Mouse (Mus musculus) embryo, embryonic 10 days (tissue): ENCODE data around the gene Gli2.
A peak's percentile ranks its signal among the peaks of the same experiment; 100 is the strongest.

Experiments used
- DNase-seq: peaks from one replicate; pipeline ENCODE4 v3.0.0-alpha.2; 2015; ENCODE audit warnings: low spot score

Gene Gli2

DNA sequence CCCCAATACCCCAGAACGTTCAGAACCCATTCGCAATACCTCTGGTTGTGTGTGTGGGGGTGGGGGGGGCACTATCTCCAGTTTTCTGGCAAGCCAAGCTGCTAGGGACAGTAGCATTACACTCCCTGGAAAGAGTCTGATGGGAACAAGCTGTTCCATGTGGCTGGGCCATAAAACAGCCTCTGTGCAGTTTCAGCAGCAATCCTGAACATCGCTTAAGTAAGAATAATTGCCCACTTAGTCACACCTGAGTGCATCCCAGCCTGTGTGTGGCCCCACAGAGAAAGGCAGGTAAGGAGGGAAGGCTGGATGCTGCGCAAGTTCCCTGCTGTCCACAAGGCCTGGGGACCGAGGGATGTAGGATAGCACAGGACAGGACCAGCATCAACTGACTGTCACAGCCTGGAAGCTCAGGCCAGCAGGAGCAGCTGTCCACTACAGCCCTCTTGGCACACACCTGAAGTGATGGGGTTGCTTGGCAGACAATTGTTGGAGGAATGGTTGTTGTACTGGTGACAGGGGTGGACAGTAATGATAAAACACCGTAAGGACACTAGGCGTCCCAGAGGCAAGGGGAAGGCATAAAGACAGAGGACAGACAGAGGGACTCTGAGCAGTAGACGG, 58.8 kb downstream of the Gli2 start:
- no peak for DNase-seq

DNA sequence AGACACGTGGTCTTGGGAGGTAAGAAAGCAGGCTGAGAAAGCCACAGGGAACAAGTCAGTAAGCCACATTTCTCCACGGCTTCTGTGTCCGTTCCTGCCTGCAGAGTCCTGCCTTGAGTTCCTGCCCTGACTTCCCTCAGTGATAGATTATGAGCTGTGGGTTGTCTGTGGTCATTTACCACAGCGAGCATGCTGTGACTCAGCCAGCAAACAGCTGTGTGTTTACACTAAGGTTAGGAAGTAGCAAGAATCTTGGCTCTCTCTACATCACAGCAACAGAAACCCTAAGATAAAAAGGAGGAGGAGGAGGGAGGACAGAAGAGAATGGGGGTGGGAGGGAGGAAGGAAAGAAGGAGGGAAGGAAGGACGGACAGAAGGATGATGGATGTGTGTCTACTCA, 59.6 kb downstream of the Gli2 start:
- no peak for DNase-seq

DNA sequence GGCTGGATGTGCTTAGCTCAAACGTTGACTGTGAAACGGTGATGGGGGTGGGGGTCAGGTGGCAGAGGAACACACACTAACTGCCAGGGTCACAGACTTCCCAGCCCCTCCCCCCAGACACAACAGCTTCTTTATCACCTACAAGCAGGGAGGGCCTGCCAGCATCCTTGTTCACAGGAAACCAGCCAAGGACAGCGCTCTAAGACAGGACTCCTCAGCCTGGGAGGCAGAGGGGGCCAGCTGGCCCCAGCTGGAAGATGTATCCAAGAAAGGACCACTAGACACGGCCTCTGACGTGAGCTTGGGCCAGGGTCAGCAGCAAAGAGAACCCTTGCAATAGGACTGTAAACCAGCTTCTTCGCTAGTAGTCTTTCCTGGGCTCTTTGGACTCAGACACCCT, 65.1 kb downstream of the Gli2 start:
- no peak for DNase-seq

DNA sequence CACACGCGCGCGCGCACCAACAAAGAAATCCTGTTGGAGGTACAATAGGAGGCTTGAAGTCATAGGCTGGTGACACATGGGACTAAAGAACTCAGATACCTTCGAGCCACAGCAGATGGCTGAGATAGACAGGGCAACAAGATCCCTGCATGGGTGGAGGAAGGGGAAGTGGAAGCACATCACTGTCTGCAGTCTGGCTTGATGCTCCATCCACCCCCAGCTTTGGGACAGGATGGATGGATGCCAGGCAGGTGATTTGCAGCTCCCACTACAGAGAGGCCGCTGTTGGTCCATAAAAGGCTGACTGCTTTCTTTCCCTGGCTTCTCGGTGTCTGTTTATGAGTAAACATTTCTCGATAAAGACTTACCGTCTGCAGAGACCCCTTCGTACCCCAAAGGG, 65.9 kb downstream of the Gli2 start:
- no peak for DNase-seq

DNA sequence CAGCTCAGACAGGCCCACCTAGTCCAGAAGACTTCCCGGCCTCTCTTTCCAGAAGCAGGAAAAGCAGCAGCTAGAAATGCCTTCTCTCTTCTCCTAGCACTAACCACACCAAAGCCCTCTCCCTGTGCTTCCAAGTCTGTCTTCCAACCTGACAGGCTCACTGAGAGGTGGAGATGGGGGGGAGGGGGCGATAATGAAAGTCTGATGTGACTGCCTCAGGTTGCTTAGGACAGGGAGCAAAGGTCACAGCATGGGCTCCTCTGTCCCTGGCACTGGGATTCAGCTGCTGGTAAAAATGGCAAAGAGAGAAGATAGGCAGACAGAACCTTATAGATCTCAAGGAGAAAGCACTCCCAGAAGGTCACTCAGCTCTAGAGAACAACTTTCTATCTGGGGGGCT, 70.0 kb downstream of the Gli2 start:
- peak; percentile 71 for DNase-seq

DNA sequence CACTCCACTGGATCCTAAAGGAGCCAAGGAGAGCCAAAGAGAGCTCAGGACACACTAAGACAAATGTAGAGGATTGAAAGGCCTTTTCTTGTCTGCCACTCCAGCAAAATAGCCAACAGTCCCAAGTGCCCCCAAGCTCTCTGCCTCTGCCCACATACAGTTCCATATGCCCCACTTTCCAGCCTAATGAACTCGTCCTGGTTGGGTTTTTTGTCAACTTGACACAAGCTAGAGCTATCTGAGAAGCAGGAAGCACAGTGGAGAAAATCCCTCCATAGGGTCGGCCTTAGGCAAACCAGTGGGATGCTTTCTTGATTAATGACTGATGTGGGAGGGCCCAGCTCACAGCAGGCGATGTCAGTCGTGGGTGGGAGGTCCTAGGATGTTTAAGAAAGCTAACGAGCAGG, 70.6 kb downstream of the Gli2 start:
- DNase-seq: peak; percentile 80

DNA sequence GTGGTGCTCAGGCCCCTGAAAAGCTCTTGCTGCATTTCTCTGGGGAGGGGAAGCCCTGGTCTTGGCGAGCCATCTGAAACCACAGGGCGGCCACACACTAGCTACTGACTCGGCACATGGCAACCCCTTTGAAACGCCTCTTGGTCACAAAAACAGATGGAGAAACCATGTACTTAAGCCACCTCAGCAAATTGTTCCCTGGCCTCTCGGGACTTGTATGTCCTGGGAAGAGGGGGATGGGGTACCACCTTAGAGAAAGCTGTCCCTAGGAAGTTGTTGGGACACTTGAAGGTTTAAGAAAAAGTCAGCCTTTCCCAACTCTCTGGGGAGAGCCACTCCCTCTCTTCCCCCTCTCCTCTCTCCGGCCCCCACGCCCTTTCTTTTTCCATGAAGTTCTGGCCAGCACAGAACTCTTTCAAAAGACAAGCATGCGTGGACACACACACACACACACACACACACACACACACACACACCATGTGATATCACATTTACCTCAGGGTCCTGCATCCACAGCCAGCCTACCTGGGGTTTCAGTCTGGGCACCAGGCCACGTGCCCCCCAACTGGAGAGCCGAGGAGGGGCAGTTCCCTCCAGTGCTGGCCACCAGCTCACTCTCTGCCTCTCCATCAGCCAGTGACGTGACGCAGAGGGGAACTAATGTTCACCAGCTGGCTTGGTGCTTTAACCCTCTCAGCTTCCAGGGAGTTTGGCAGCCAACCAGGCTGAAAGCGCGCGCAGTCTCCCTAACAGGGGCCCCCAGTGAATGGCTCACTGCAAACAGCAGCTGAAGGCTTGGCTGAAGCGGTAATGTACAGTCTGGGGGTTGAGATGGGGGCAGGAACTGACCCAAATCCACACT, 71.2 kb downstream of the Gli2 start:
- peak; percentile 88 for DNase-seq

DNA sequence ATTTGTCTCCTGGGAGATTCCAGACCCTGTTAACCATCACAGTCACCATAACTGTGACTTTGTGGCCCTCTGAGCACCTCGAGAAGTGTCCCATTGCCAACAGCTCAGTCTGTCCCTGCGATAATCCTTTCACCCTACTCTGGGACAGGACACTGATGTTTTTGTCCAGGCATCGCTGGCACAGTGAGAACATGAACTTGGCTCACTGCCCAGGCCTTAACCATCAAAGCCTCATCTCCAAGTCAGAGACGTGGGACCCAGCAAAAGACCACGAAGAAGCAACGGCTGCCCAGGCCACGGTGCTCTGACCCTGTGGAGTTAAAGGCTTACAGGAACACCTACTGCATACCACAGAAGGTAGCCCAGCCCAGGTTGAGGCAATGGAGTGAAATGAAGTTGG, 72.8 kb downstream of the Gli2 start:
- no peak for DNase-seq

DNA sequence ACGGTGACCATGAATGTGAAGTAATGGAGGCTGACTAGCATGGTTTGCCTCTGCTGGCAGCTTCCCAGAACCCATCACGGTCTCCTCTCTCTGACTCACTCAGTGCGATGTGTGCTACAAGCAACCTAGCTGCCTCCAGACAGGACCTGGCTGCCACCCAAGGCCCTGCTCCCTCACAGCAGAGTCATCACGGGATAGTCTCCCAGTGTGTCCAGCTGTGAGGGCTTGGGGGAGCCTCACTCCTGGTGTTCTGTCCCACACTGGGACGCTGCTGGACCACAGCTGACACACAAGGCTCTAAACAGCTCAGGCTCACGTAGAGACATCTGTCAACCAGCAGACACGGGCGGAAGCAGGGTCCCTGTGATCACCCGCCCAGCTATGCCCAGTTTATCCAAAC, 76.8 kb downstream of the Gli2 start:
- no peak for DNase-seq

DNA sequence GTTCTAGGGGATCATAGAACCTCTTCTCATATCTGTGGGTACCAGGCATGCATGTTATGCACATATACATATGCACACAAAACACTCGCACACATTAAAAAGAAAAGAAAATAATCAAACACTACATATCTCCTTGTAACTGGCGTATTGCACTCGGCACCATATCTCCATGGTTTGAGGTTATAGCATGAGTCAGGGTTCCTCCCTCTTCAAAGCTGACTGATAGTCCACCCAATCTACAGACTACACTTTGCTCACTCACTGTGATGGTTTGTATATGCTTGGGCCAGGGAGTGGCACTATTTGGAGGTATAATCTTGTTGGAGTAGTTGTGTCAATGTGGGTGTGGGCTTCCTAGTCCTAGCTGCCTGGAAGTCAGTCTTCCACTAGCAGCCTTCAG, 78.0 kb downstream of the Gli2 start:
- DNase-seq: no peak

DNA sequence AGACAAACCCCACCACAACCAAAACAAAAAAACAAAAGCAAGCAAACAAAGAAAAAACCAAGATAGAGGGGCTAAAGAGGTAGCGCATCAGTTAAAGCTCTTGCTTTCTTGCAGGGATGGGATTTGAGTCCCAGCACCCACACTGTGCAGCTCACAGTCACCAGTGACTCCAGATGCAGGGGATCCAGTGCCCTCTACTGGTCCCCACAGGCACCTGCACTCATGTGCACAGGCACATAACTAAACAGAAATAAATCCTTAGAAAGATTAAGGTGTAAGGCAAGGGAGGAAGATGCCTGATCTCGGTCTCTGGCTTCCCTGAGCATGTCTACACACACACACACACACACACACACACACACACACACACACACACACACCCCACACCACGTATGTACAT, 83.4 kb downstream of the Gli2 start:
- DNase-seq: no peak

DNA sequence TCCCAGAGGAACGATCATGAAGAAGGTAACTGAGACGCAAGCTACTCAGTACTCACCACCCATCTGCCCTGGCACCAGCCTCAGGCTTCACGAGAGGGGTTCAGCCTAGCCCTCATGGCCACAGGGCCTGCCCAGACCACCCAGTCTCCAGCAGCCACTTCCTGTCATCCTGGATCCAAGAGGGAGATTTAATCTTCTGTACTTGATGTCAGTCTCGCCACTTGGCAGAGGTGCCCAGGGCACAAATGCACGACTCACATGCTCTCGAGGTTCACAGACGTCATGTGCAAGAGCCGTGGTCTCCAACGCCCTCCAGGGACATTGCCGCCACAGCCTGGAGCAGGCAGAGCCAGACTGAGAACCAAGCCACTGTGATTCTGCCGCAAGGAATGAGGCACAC, 84.0 kb downstream of the Gli2 start:
- no peak for DNase-seq

DNA sequence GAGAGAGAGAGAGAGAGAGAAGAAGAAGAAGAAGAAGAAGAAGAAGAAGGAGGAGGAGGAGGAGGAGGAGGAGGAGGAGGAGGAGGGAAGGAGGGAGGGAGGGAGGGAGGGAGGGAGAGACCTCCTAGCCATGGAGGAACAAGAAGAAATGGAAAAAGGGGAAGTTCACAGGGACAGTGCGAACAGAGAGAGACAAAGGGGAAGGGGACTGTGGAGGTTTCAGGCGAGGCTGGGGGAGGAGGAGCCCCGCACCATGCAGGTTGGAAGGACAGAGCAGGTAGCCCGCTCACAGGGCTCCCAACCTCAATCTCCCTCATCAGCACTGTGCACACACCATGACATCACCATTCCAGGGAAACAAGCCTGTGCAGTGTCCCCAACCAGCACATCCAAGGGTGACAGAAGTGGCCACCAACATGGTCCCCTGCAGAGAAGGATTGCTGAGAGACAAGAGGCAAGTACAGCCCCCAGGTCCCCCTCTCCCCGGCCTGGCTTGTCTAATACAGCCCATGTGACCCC, 84.7 kb downstream of the Gli2 start:
- no peak for DNase-seq

DNA sequence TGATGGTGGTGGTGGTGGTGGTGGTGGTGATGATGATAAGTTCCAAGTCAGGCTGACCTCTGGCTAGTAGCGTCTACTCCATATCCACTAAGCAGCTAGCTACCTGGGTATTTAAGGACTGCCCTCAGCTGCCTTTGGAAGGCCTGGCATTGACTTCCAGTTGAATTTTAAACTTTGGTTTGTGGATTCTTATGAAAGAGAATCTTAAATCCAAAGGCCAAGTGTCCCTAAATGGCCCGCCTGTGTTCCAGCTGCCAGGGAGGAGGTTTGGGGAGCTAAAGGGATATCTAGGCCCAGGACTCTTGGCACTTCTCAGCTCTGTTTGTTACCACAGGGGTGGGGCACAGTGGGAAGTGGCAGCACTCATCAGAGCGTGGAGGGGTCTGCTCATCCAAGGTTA, 85.4 kb downstream of the Gli2 start:
- no peak for DNase-seq

DNA sequence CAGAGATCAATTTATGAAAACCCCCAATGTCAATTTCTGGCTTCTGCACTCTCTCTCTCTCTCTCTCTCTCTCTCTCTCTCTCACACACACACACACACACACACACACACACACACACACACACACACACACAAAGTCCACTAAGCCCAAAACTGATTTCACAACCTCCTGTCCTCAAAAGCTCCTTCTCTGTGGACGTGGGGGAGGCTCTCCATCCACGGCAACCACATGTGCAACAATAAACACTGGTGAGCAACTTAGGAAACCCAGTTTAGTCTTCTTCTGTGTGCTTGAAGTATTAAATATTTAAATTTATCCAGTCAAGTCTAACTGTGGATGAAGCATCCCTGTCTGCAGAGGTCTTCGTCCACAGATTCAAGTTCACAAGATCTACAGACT, 86.1 kb downstream of the Gli2 start:
- no peak for DNase-seq

DNA sequence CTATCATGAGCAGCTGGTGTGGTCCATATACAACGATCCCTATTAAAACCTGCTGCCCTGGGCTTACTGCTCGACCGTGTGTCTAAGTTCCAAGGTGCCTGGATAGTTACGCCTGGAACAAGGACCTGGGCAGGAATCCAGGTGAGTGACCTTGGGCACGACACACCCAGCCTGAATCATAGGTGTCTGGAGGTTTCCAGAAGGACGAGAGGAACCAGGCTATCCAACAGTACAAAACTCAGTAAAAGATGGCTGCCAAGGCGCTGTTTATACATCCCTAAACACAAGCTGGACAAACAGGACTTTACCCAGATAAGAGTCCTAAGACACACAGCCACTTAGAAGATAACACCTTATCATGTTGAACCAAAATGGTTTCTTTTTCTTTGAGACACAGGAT, 94.8 kb downstream of the Gli2 start:
- DNase-seq: no peak

DNA sequence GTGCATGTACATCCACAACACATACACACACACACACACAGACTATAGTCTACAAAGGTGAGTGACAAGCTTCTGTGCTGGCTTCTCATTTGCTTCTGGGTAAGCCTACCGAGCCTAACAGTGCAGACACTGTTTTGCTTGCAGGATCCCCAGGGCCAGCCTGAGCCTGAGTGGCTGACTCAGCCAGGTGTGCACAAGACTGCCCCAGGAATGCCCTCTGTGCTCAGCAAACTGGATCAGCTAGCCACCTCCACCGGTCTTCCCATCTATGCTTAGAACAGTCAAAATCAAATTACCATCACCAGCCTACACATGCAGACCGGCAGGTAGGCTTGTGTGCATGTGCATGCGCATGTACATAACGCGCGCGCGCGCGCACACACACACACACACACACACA, 97.6 kb downstream of the Gli2 start:
- DNase-seq: no peak

DNA sequence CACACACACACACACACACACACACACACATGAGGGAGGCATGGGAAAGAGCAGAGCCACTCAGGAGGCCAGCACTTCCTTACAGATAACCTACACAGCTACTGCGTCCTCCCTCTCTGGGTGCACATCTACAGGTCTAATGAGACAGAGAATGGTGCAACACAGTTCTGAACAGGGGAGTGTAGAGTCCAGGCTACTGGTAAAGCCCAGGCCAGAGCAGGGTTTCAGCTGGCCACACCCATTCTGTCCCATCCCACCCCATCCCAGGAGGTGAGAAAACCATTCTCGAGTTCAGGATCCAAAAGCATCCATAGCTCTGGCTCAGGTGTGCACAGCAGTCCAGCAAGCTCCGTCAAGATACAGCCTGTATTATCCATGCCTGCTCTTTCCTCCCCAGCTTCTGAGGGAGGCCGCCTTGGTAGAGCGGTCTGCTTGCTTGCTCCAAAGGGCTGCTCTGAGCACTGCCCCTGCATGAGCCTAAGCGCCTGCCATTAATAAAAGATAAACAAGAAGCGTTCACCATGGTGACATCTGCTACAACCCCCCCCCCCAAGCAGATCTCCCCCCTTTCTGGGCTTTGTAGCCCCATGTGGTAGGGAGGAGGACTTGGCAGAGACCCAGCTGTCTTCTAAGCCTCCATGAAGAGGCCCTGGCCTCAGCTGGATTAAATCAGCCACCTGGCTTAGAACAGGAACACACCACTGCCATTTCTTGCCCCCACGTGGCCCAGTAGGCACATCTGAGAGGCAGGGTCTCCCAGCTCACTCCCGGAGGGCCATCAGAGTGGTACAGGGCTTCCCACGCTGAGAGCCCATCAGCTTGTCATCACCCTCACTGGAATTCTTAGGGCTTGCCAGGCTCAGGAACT, 98.8 kb downstream of the Gli2 start:
- DNase-seq: no peak

DNA sequence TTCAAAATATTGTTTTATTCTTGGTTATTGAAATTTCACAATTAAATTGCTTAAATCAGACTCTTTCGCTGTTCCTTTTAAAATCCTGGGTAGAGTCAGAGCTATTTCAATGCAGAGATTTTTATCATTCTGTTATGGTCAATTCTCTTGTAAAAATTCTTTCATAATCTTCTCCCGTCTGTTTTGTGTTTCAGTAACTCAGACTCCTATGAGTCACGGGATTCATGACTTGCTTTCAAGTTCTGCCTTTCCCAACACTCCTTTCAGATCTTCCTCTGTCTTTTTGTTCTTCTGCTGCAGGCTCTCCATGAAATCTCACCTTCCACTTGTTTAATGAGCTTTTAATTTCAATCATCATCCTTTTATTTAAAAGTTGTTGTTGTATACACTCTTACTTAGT, 100.4 kb downstream of the Gli2 start:
- no peak for DNase-seq

DNA sequence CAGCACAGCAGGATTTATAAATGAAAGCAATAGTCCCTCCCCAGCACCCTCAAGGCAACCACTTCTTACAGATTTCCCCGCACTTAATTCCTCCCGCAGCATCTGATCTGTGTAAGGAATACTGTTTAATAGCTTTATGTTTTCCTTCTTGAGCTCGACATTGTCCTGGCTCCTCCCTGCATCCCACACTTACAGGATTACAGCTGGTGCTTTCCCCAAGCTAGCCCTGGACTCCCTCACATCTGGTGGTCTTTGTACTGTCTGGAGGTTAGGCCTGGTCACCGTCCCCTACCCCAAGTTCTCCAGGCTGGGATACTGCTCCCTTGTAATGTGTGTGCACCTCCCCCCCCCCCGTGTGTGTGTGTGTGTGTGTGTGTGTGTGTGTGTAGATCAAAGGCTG, 101.1 kb downstream of the Gli2 start:
- DNase-seq: no peak

DNA sequence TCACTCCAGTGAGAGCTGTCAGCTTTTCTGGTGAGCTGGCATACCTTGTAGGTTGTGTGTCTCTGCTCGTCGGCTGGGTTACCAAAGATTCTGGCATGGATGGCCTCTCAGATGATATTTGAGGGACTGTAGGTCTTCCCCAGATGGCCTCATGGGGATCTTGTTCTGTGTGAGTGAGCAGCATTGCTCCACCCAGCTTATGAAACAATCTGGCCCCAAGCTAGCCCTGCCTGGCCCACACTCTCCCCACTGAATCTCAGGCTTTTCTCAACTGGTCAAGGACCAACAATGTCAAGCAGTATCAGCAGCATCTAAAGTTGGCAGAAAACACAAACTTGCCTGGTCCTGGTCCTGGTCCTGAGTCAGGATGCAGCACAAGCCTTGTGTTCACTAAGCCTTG, 105.0 kb downstream of the Gli2 start:
- DNase-seq: no peak

DNA sequence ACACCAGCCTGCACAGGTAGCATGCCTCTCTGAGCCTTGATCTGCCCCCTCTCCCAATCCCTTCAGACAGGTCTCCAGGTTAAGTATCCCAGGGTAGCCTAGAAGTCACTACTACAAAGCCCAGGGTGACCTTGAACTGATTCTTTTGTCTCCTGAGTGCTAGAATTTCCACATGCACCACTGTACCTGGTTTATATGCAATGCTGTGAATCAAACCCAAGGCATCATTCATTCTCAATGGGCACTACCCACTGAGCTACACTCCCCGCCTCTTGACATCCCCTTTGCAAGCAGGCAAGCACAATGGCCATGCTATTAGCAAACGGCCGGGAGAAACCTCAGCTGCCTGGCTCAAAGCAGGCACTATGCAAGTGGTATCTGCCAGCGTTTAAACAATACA, 106.2 kb downstream of the Gli2 start:
- DNase-seq: no peak

DNA sequence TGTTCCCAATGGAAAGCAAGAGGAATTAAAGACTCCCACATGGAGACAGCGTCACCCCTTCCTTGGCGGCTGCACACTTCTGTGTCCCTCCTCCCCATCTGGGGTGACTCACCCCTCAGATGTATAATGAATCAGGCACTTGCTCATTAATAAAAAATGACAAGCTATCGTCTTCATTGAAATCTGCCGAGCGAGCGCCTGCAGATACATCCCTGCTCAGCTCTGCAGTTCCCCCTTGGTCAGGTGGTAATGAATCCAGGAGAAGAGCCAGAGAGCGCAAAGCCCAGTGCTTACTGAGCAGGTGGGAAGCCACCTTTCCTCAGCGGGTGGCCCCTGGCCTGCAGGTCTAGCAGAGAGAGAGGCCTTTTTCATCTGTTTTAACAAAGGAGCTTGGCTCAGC, 112.1 kb downstream of the Gli2 start:
- DNase-seq: no peak
